Mouse (Mus musculus): ENCODE results near the gene Rab22a.

DNA sequence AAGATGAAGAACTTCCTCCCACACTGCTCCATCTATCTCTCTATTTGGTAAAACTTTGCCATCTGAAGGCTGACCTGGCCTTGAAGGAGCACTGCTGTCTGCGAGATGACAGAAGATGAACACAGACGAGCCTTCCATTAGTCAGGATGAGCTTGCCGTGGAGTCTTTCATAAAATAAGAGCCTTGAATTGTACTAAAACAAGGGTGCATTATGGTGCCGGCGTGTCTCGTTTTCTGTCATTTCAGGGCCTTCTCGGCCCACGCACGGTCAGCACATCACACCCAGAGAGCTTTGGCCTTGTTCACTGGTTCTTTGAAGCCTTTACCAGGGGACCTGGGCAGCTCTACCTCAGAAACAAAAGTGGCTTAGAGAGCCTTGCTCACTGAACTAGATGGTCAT lies 83.2 kb downstream of the Rab22a start:
- TF ChIP-seq CTCF (IDR thresholded peaks at IDR 0.05) (no peak), EP300 (IDR thresholded peaks at IDR 0.05) (no peak)

Data from lung, postnatal 0 days (tissue).